Mouse (Mus musculus): ENCODE measurements at regions not wholly inside any gene's neighbourhood (a gene's known extent, or its start where the extent isn't known, plus 50 kb on each side); places are given as distances from the start of the nearest gene placed in this dataset.

- DNase-seq (ENCODE audit: low spot score in 2 of 2), result no peak
These were observed 85.2 kb upstream of the Kctd3 start for GRCm38 (mm10) chr1:189092819-189093218.

DNA sequence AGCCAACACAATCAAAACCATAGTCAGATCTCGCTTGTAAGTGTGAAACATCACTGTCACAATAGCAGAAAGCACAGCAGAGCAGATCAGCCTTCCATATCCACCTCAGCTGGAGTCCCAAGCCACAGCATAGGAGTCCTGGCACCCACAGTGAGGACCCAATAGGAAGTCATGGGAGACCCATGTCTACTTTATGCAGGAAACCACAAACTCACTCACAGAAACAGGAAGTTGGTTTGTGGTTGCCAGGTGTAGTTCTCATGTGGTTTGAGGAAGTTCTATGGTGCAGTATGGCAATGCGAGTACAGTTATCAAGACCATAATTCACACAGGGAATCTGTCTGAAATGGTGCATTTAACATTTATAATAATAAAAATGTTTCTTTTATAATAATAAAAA, 77.6 kb upstream of the Kctd3 start:
- DNase-seq (ENCODE audit: low spot score in 2 of 2), result no peak

GRCm38 (mm10) chr1:189081267-189081666, 73.6 kb upstream of the Kctd3 start:
- DNase-seq (ENCODE audit: low spot score in 2 of 2), result no peak

GRCm38 (mm10) chr1:189080797-189081196, 73.2 kb upstream of the Kctd3 start:
- DNase-seq (ENCODE audit: low spot score in 2 of 2), result peak; percentile 17 to 45

GRCm38 (mm10) chr1:189079451-189080410, 72.1 kb upstream of the Kctd3 start:
- DNase-seq (ENCODE audit: low spot score in 2 of 2), result no peak

GRCm38 (mm10) chr1:189077861-189078260, 70.2 kb upstream of the Kctd3 start:
- DNase-seq (ENCODE audit: low spot score in 2 of 2), result no peak

- no peak for DNase-seq (ENCODE audit: low spot score in 2 of 2)
These were observed 68.6 kb upstream of the Kctd3 start for GRCm38 (mm10) chr1:189076276-189076675.

DNA sequence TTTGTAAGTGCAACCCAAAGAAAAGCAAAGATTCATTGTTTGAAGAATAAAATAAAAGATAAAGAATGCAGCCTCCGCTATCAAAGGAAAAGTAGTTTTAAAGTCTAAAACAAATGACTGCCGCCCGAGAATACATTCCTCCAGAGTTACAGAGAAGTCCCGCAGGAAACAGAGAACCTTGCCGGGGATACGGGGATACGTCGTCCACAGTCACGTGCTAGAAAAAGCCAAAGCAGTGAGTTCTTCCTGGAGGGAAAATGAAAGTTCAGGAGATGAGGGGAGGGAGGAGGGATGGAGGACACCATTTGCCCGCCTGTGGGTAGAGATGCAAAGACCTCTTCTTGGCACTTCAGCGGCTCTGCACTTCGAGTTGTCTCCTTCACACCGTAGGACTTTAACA, 68.0 kb upstream of the Kctd3 start:
- peak in 1 of 2 experiments; percentile 1 for DNase-seq (ENCODE audit: low spot score in 2 of 2)

DNA sequence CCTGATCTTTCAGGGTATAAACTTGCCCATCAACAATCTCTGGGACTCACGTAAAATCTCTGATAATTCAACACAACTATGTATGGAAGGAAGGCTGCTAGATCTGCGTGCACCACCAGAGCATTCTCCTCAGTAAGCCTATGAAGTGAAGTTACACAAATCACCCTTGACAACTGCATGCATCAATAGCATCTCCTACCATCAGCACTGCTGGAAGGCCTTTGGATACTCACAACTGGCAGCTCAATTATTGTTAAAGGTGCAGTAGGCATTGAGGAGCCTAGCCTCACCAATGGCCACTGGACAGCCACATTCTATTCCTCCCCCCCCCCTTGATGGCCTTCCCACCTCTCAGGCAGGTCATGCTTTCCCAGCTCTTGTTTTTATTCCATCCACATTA, 64.9 kb upstream of the Kctd3 start:
- DNase-seq (ENCODE audit: low spot score in 2 of 2), result no peak

DNA sequence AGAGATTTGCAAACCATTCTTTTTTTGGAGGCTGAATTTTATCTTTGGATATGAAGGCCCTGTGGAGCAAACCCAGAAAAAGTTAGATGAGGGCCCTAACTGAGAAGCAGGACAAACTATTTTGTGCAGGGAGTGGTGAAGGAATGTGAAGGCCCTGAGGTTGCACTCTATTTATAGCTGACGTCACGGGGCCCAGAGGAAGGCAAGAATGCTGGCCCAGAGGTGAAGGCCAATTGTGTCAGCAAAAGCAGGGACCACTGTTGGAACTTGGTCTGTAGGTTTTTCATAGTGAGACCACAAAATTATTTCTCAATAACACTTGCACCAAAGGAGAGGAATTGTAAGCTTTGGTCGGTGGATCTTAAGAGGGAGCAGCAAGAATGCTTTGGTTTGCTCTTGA, 60.6 kb upstream of the Kctd3 start:
- no peak for DNase-seq (ENCODE audit: low spot score in 2 of 2)

- no peak for DNase-seq (ENCODE audit: low spot score in 2 of 2)
These were observed 59.7 kb upstream of the Kctd3 start for GRCm38 (mm10) chr1:189067204-189067960.

DNA sequence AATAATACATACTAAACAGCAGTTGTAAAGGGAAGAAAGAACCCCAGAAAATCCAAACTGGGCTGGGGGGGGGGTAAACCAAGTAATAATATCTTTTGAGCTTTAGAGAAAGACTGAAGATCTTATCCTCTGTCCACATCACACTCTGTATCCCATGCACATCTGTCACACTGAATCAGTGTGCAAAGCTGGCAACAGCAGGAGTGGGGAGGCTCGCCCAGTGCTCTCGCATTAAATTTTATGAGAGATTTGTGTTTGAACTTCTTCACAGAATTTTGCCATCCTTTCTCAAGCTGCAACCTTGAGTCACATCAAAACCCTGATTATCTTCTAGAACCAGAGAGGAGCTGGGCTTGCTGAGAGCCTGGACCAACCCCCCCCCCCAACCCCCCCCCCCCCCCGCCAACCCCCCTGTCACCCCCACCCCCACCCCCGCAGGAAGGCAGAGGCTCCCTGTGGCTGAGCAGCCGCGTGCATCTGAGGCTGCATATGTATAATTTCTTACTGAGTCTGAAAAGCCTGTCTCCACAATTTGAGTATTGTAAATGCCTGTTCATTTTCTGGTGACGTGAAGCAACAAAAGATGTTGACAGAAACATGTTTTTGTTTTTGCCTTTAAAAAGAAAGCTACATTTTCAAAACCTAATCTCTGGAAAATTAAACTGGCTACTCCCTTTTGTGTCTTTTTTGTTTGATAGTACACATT, 59.0 kb upstream of the Kctd3 start:
- no peak for DNase-seq (ENCODE audit: low spot score in 2 of 2)

- no peak for DNase-seq (ENCODE audit: low spot score in 2 of 2)
These were observed 57.7 kb upstream of the Kctd3 start for GRCm38 (mm10) chr1:189065152-189065910.

DNA sequence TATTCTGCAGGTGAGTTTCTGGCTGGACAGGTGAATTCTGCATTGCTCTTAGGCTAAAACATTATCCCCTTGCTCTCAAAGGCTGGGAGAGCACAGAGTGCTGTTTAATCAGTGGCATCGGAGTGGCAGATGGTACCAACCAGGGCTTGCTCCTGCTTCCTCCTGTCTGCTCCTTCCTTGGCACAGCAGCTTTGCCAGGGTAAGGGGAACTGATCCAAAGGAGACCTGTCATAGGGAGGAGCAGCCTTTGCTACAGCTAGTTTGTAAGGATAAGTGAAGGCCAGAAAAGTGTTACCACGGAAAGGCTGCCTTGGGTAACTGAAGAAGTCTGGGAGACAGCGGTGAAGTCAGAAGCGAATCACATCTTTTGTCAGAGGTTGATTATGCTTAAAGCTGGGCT, 57.0 kb upstream of the Kctd3 start:
- no peak for DNase-seq (ENCODE audit: low spot score in 2 of 2)

DNA sequence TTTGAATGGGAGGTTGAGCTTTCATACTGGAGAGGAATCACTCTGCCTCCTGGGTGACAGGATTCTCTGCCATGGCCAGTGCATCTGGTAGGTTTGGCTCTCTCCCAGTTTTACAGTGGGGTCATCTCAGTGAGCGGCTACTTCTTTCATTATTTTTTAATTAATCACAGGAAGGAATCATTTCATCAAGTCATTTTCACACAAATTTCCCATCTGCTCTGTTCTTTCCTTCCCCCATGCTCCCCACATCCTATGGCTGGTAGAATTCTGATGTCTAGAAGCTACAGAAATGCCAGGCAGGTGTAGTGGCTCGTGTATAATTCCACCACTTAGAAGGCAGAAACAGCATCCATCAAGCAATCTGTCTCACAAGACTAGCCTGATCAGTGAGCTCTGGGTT, 56.1 kb upstream of the Kctd3 start:
- no peak for DNase-seq (ENCODE audit: low spot score in 2 of 2)

GRCm38 (mm10) chr1:189063209-189063608, 55.6 kb upstream of the Kctd3 start:
- no peak for DNase-seq (ENCODE audit: low spot score in 2 of 2)

Data from urinary bladder, postnatal 36 days (tissue).